In the genomic region with DNA sequence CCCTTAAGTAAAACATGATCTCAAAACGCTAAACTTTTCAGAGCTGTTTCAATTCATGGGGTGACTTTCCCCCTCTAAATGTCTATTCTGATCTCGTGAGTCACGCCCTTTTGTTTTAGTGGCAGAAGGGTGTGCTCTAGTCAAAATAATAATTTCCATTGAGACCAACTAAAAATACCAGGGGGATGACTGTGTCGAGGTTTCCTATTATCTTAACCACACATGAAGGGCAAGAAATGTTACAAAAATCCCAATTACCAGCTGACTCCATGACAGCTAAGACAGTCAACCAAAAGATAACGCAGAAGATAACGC, we compare ENCODE assay signal across 8 mouse cellular contexts. TPM values are rescaled to one million over a fixed set of nuclear protein-coding genes. Genes with fewer than 3 reads are reported as not detected.
DNase-seq lines count a peak whose midpoint lies in the region; ATAC-seq and TF ChIP-seq lines count a peak whose summit lies in the region.

No protein-coding gene starts in this region.

- TF ChIP-seq EP300 in MEL (IDR thresholded peaks at IDR 0.05; ENCODE audit: low read depth in 1 of 2, low read length in 2 of 2), result peak in 1 of 2 experiments; percentile 22; a peak in 1 of 4 replicates

- H3K4me3 ChIP-seq in heart, embryonic 15.5 days, result peak overlapping the region; percentile 69
- H3K4me3 ChIP-seq in MEL (ENCODE audit: control insufficient read depth in 1 of 2, insufficient read depth in 1 of 2, low read depth in 2 of 2, low read length in 2 of 2), result peak overlapping the region; percentile 72 to 99
- peak overlapping the region; percentile 78 for H3K4me3 ChIP-seq in hindbrain, embryonic 12.5 days
- peak overlapping the region; percentile 78 for H3K4me3 ChIP-seq in midbrain, embryonic 11.5 days (ENCODE audit: low read depth, low read length)

- H3K9ac ChIP-seq in heart, embryonic 15.5 days, result no peak overlapping the region
- peak overlapping the region; percentile 87 for H3K9ac ChIP-seq in MEL (ENCODE audit: control insufficient read depth, low read depth, low read length, poor library complexity, severe bottlenecking)
- H3K9ac ChIP-seq in hindbrain, embryonic 12.5 days, result no peak overlapping the region
- no peak overlapping the region; the same call in 1 of the 2 replicates for H3K9ac ChIP-seq in midbrain, embryonic 11.5 days (ENCODE audit: low read length)

- no peak for ATAC-seq in heart, embryonic 15.5 days (replicated peaks; ENCODE audit: insufficient number of reproducible peaks, insufficient read depth, low FRiP score, low read depth)
- ATAC-seq in hindbrain, embryonic 12.5 days (ENCODE audit: low FRiP score), result no peak
- no peak for ATAC-seq in midbrain, embryonic 11.5 days (ENCODE audit: low FRiP score)

- no peaks in the 10 kb centered on the region for H3K27me3 ChIP-seq in heart, embryonic 15.5 days
- no peaks in the 10 kb centered on the region for H3K27me3 ChIP-seq in MEL (ENCODE audit: control insufficient read depth in 1 of 2, insufficient read depth in 2 of 2, low read length in 2 of 2)
- H3K27me3 ChIP-seq in hindbrain, embryonic 12.5 days, result 0 out of 2 replicates have a peak, but pooled peaks cover 3% of the 10 kb centered on the region
- no peaks in the 10 kb centered on the region; the same call in 1 of the 2 replicates for H3K27me3 ChIP-seq in midbrain, embryonic 11.5 days (ENCODE audit: control insufficient read depth, insufficient read depth, low read length)

- no peak for TF ChIP-seq CTCF in MEL (IDR thresholded peaks at IDR 0.05 in 2 of 3, conservative IDR thresholded peaks at IDR 0.05 in 1 of 3; ENCODE audit: control insufficient read depth in 1 of 3, insufficient read depth in 1 of 3, low read depth in 2 of 3, low read length in 3 of 3, poor library complexity in 1 of 3, severe bottlenecking in 1 of 3)

- peaks cover 12% of the 10 kb centered on the region for H3K4me1 ChIP-seq in heart, embryonic 15.5 days (replicated peaks)
- peaks cover 8 to 15% of the 10 kb centered on the region in 2 experiments; a peak in 3 of 4 replicates for H3K4me1 ChIP-seq in MEL (ENCODE audit: control insufficient read depth in 1 of 2, insufficient read depth in 2 of 2, low read length in 2 of 2)
- H3K4me1 ChIP-seq in hindbrain, embryonic 12.5 days, result peaks cover 6% of the 10 kb centered on the region
- H3K4me1 ChIP-seq in midbrain, embryonic 11.5 days (ENCODE audit: control insufficient read depth, insufficient read depth, low read length), result peaks cover 5% of the 10 kb centered on the region

- peaks cover 60% of the 10 kb centered on the region for H3K79me2 ChIP-seq in MEL (ENCODE audit: control insufficient read depth, insufficient read depth, low read length, poor library complexity)

- H3K27ac ChIP-seq in heart, embryonic 15.5 days, result no peak overlapping the region
- H3K27ac ChIP-seq in MEL (ENCODE audit: control insufficient read depth, low read depth, low read length), result peak overlapping the region; percentile 83
- no peak overlapping the region for H3K27ac ChIP-seq in hindbrain, embryonic 12.5 days
- no peak overlapping the region for H3K27ac ChIP-seq in midbrain, embryonic 11.5 days (ENCODE audit: low read depth, low read length)

- TF ChIP-seq POLR2A in MEL (IDR thresholded peaks at IDR 0.05; ENCODE audit: control insufficient read depth in 1 of 2, insufficient read depth in 1 of 2, low read depth in 1 of 2, low read length in 2 of 2, poor library complexity in 1 of 2), result no peak

- 44% methylated on average over 6 of the region's 6 CpGs for WGBS in heart, embryonic 15.5 days
- 62% methylated on average over 6 of the region's 6 CpGs for WGBS in hindbrain, embryonic 12.5 days
- WGBS in midbrain, embryonic 11.5 days, result 63% methylated on average over 6 of the region's 6 CpGs

- no peaks in the 10 kb centered on the region for H3K36me3 ChIP-seq in heart, embryonic 15.5 days
- peaks cover 17 to 28% of the 10 kb centered on the region in 2 experiments for H3K36me3 ChIP-seq in MEL (ENCODE audit: control insufficient read depth in 1 of 2, insufficient read depth in 2 of 2, low read length in 2 of 2)
- no peaks in the 10 kb centered on the region for H3K36me3 ChIP-seq in hindbrain, embryonic 12.5 days
- H3K36me3 ChIP-seq in midbrain, embryonic 11.5 days (ENCODE audit: control insufficient read depth, insufficient read depth, low read length), result no peaks in the 10 kb centered on the region

- no peak for TF ChIP-seq RAD21 in MEL (IDR thresholded peaks at IDR 0.05; ENCODE audit: low read depth, low read length)

- DNase-seq in heart, adult 9 months (ENCODE audit: low spot score in 2 of 2), result no peak
- no peak for DNase-seq in MEL (ENCODE audit: low read depth, low spot score)
- DNase-seq in midbrain, embryonic 11.5 days (ENCODE audit: low spot score, missing footprints), result no peak
- DNase-seq in urinary bladder, adult 2 months (ENCODE audit: low spot score), result no peak
- no peak for DNase-seq in gastrocnemius, postnatal 4 days (ENCODE audit: low spot score in 2 of 2)
- no peak for DNase-seq in gastrocnemius, adult 18-20 months (ENCODE audit: low spot score)

- H3K4me2 ChIP-seq in heart, embryonic 15.5 days, result peak overlapping the region; percentile 91
- H3K4me2 ChIP-seq in hindbrain, embryonic 12.5 days (replicated peaks), result peak overlapping the region; percentile 100
- peak overlapping the region; percentile 100 for H3K4me2 ChIP-seq in midbrain, embryonic 11.5 days

- H3K9me3 ChIP-seq in heart, embryonic 15.5 days (replicated peaks), result no peaks in the 10 kb centered on the region
- H3K9me3 ChIP-seq in MEL (replicated peaks; ENCODE audit: insufficient read depth, low read length), result no peaks in the 10 kb centered on the region
- H3K9me3 ChIP-seq in hindbrain, embryonic 12.5 days (replicated peaks), result no peaks in the 10 kb centered on the region
- H3K9me3 ChIP-seq in midbrain, embryonic 11.5 days (ENCODE audit: control insufficient read depth, low read length), result no peaks in the 10 kb centered on the region

TF ChIP-seq in MEL, 35 proteins besides CTCF, POLR2A, EP300 and RAD21:
- TF ChIP-seq GATA1 (IDR thresholded peaks at IDR 0.05; ENCODE audit: low read depth, low read length) (peak; percentile 84; the same call in 1 of the 2 replicates), ETS1 (IDR thresholded peaks at IDR 0.05; ENCODE audit: low read depth, low read length) (peak; percentile 87), GABPA (IDR thresholded peaks at IDR 0.05; ENCODE audit: low read depth, low read length) (no peak), RCOR1 (IDR thresholded peaks at IDR 0.05; ENCODE audit: low read depth, low read length) (0 out of 2 replicates have a peak, but pooled peaks have one; percentile 11)
TF ChIP-seq in MEL: peak in this region for 3.

RNA-seq across cellular contexts. Expression of a gene that starts 1.3 kb away (rescaled TPM):
- 13.6 and 17.1 TPM in 2 replicates for polyA plus RNA-seq in heart, embryonic 15.5 days (2015; fragmentation: Nextera tagmentation; extraction: Ambion mirVana)
- 64.1 and 90.2 TPM in 2 replicates for total RNA-seq in MEL (2012; rRNA removed)
- 100 to 1,000 TPM in 1 of 2 experiments, 10 to 100 TPM in 1; 80.9 to 133 TPM for polyA plus RNA-seq in MEL (2012; ENCODE audit: insufficient read depth in 1 of 2, insufficient read length in 2 of 2, low read depth in 1 of 2, low replicate concordance in 2 of 2, missing spikeins in 1 of 2)
- polyA plus RNA-seq in hindbrain, embryonic 12.5 days (2016; fragmentation: Nextera tagmentation; extraction: Ambion mirVana), result 15.4 and 17.1 TPM in 2 replicates
- 18.3 and 20.6 TPM in 2 replicates for polyA plus RNA-seq in midbrain, embryonic 11.5 days (2014; fragmentation: Nextera tagmentation; extraction: Ambion mirVana)
- polyA plus RNA-seq in urinary bladder, adult 2 months (2012; rRNA removed), result 4.9 and 7.5 TPM in 2 replicates
- 10 to 100 TPM; 16.9 to 17.2 TPM for total RNA-seq in gastrocnemius, postnatal 4 days (2021)
- total RNA-seq in gastrocnemius, adult 18-20 months (2021), result 1 to 10 TPM; 1.3 to 2.2 TPM
